Mouse (Mus musculus) lung, embryonic 16.5 days (tissue): Measurements from ENCODE around the gene Bbs12. TPM values are rescaled to one million over a fixed set of nuclear protein-coding genes. Genes with fewer than 3 reads are reported as not detected.

Source experiments
- ATAC-seq: fragments of 200-750 bp; cut with Nextera tagmentation; 2 replicates; pipeline ENCODE4 v1.8.0; 2017; ENCODE audit warnings: low read depth, mild to moderate bottlenecking, moderate library complexity
- H3K27ac ChIP-seq: fragments of 300-500 bp; sonication (generic); 2 replicates; pipeline ENCODE4 v1.5.1; 2014; ENCODE audit warnings: mild to moderate bottlenecking, control low read depth, low read length
- H3K27me3 ChIP-seq: fragments of 300-500 bp; sonication (generic); 2 replicates; pipeline ENCODE4 v1.6.1; 2014; ENCODE audit warnings: low read depth, low read length, mixed read lengths; ENCODE audit not compliant: control insufficient read depth, insufficient read depth
- H3K36me3 ChIP-seq: fragments of 300-500 bp; sonication (generic); 2 replicates; pipeline ENCODE4 v1.6.1; 2014; ENCODE audit warnings: low read length; ENCODE audit not compliant: control insufficient read depth, insufficient read depth
- H3K4me1 ChIP-seq: fragments of 300-500 bp; sonication (generic); replicated peaks from 2 replicates; pipeline ENCODE4 v1.6.1; 2014; ENCODE audit warnings: low read length, mixed read lengths; ENCODE audit not compliant: control insufficient read depth, insufficient read depth
- H3K4me2 ChIP-seq: fragments of 300-500 bp; sonication (generic); 2 replicates; pipeline ENCODE4 v1.6.1; 2014; ENCODE audit warnings: low read depth, low read length, control low read depth
- H3K4me3 ChIP-seq: fragments of 300-500 bp; sonication (generic); 2 replicates; pipeline ENCODE4 v1.5.1; 2014; ENCODE audit warnings: mild to moderate bottlenecking, low read length, control low read depth
- H3K9ac ChIP-seq: fragments of 300-500 bp; sonication (generic); 2 replicates; pipeline ENCODE4 v1.6.1; 2014; ENCODE audit warnings: low read length, control low read depth
- H3K9me3 ChIP-seq: fragments of 300-500 bp; sonication (generic); 2 replicates; pipeline ENCODE4 v1.6.1; 2016; ENCODE audit warnings: low read length; ENCODE audit not compliant: control insufficient read depth
- WGBS: fragments of 180-500 bp; shearing (Covaris S2); extraction: QIAGEN DNeasy Blood & Tissue Kit; methylation state at CpG from one replicate; pipeline ENCODE4 v1.1.7; 2014; 5-methylcytosine and 5-hydroxymethylcytosine counted together
- polyA plus RNA-seq: library from polyadenylated mRNA; unstranded; fragments of >200 nt; fragmentation: Nextera tagmentation; extraction: Ambion mirVana; gene quantifications from 2 replicates; pipeline ENCODE4 v1.2.1, GENCODE M21; 2015

Bbs12 gene
- polyA plus RNA-seq, result 6.9 and 7.2 TPM in 2 replicates

GRCm38 (mm10) chr3:37312370-37312941, at the start of gene Bbs12, which contains the start of gene Cetn4:
Gene Bbs12, plus strand, starts transcription at chr3:37312554.
Gene Cetn4, minus strand, starts transcription at chr3:37312708.
- Histone ChIP-seq H3K36me3 (no peaks in the 10 kb centered on the region), H3K9ac (peak within 1 kb of the TSS; percentile 90), H3K27ac (peak within 1 kb of the TSS; percentile 66), H3K9me3 (no peaks in the 10 kb centered on the region), H3K4me3 (peak within 1 kb of the TSS; percentile 77), H3K4me1 (0 out of 2 replicates have a peak, but pooled peaks cover 9% of the 10 kb centered on the region), H3K27me3 (no peaks in the 10 kb centered on the region), H3K4me2 (peak within 1 kb of the TSS; percentile 56)
- 0% methylated on average over 38 of the region's 54 CpGs for WGBS
- peak; percentile 99 for ATAC-seq

DNA sequence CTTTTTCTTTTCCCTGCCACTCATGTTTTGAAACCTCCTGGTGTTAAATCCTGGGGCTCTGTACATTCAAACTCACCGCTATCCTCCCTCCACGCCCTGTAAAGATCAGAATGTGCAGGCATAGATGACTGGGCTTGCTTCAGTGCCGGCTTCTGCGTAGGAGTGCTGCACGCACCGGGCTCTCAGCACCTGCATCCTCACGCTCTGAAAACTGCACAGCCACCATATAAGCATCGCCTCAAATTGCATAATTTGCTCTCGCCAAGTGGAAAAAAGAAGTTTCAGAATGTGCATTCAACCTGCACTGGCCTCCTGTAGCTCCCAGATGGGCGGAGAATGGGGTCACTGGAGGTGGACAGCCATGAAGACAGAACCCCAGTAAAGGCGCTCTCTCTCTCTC, 44.0 kb upstream of the Bbs12 start:
- no peaks in the 10 kb centered on the region for H3K4me1 ChIP-seq
- 80% methylated on average over 11 of the region's 11 CpGs for WGBS
- H3K9me3 ChIP-seq, result no peaks in the 10 kb centered on the region
- H3K9ac ChIP-seq, result no peak overlapping the region
- H3K4me3 ChIP-seq, result no peak overlapping the region
- no peak overlapping the region for H3K27ac ChIP-seq
- no peak overlapping the region for H3K4me2 ChIP-seq
- no peaks in the 10 kb centered on the region for H3K27me3 ChIP-seq
- no peak for ATAC-seq
- H3K36me3 ChIP-seq, result no peaks in the 10 kb centered on the region

DNA sequence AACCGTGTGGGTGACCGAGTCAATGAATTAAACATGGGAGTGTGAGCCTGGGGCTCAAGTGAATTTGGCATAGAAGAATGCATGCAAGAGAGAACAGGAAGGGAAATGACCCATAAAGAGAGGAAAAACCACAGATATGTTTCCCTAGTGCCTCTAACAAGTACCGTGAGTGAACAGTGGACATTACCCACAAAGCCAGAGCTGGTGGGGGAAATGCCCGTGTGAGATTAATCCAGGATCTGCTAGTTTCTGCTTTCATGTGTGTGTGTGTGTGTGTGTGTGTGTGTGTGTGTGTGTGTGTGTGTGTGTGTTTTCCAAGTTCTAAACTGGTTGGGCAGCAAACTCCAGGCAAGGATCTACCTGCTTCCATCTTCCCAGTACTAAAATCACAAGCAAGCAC, 42.4 kb upstream of the Bbs12 start:
- Histone ChIP-seq H3K27me3 (no peaks in the 10 kb centered on the region), H3K9me3 (no peaks in the 10 kb centered on the region), H3K4me1 (no peaks in the 10 kb centered on the region), H3K4me3 (no peak overlapping the region), H3K4me2 (no peak overlapping the region), H3K9ac (no peak overlapping the region), H3K27ac (no peak overlapping the region), H3K36me3 (no peaks in the 10 kb centered on the region)
- no peak for ATAC-seq
- WGBS, result 73% methylated on average over 4 of the region's 4 CpGs

DNA sequence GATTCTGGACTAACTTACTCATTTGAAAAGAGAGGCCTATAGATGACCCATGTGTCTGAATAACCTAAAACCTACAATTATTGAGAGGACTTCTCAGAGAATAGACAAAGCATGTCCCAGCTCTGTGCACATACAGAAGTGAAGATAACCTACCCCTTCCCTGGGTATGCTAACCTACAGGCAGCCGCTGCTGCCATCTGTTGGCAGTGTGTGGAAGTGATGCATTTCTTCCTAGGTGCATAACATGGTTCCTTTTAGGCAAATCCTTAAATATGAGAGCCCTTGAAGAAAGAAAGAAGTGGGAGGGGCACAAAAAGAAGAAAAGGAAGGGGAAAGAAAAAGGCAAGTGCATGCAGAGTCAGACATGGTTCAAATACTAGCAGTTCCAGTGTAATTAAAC, 41.1 kb upstream of the Bbs12 start:
- Histone ChIP-seq H3K27ac (no peak overlapping the region), H3K9me3 (no peaks in the 10 kb centered on the region), H3K4me1 (no peaks in the 10 kb centered on the region), H3K36me3 (no peaks in the 10 kb centered on the region), H3K9ac (no peak overlapping the region), H3K4me3 (no peak overlapping the region), H3K4me2 (no peak overlapping the region), H3K27me3 (no peaks in the 10 kb centered on the region)
- ATAC-seq, result no peak
- WGBS, result 8% methylated on average over 1 of the region's 1 CpGs

- no peak overlapping the region for H3K9ac ChIP-seq
- H3K27me3 ChIP-seq, result no peaks in the 10 kb centered on the region
- no peak overlapping the region for H3K27ac ChIP-seq
- 74% methylated on average over 7 of the region's 7 CpGs for WGBS
- H3K4me3 ChIP-seq, result no peak overlapping the region
- no peak overlapping the region for H3K4me2 ChIP-seq
- H3K36me3 ChIP-seq, result no peaks in the 10 kb centered on the region
- no peaks in the 10 kb centered on the region for H3K9me3 ChIP-seq
- no peaks in the 10 kb centered on the region for H3K4me1 ChIP-seq
- no peak for ATAC-seq
Measured at GRCm38 (mm10) chr3:37273092-37273491, 39.3 kb upstream of the Bbs12 start.

DNA sequence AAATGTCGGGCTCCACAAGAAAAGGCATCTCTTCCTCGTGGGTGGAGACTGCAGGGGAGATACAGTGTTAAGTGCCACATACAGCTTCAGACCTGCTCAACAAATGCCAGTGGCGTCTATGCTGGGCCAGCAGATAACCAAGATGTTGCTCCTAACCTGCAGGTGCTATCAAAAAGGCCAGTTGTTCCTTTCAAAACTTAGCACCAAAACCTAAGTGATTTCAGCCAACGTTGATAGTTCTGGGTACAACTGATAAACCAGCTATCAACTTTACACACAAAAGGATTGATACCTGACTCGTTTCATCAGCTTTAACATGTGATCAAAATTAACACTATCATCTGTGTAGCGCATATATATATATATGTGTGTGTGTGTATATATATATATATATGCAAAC, 37.7 kb upstream of the Bbs12 start:
- H3K4me1 ChIP-seq, result no peaks in the 10 kb centered on the region
- 64% methylated on average over 6 of the region's 6 CpGs for WGBS
- ATAC-seq, result no peak
- no peak overlapping the region for H3K27ac ChIP-seq
- H3K36me3 ChIP-seq, result no peaks in the 10 kb centered on the region
- H3K4me3 ChIP-seq, result no peak overlapping the region
- no peaks in the 10 kb centered on the region for H3K9me3 ChIP-seq
- no peak overlapping the region for H3K9ac ChIP-seq
- no peaks in the 10 kb centered on the region for H3K27me3 ChIP-seq
- no peak overlapping the region for H3K4me2 ChIP-seq

GRCm38 (mm10) chr3:37280221-37280620, 32.1 kb upstream of the Bbs12 start:
- ATAC-seq, result no peak
- Histone ChIP-seq H3K27ac (no peak overlapping the region), H3K36me3 (no peaks in the 10 kb centered on the region), H3K9me3 (no peaks in the 10 kb centered on the region), H3K4me1 (no peaks in the 10 kb centered on the region), H3K9ac (no peak overlapping the region), H3K4me3 (no peak overlapping the region), H3K27me3 (no peaks in the 10 kb centered on the region), H3K4me2 (no peak overlapping the region)
- 83% methylated on average over 1 of the region's 1 CpGs for WGBS

DNA sequence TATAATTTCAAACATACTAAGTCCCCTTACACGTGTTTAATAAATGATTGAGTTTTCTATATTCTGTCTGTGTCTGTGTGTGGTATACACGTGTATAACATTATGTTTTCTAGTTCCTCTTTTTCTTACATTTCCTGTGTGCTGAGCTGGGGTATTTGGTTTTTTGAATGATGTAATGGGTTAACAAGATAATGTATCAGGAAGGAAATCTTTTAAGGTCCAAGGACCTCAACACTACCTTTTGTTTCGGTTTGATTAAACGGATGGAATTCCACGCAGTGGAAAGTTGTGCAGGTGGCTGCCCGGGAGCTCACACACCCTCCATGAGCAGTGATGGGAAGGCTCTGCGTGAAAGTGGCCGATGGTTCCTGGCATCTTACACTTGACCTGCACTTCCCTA, 31.5 kb upstream of the Bbs12 start:
- Histone ChIP-seq H3K4me2 (no peak overlapping the region), H3K4me3 (no peak overlapping the region), H3K27me3 (no peaks in the 10 kb centered on the region), H3K36me3 (no peaks in the 10 kb centered on the region), H3K27ac (no peak overlapping the region), H3K4me1 (no peaks in the 10 kb centered on the region), H3K9me3 (no peaks in the 10 kb centered on the region), H3K9ac (no peak overlapping the region)
- 47% methylated on average over 8 of the region's 8 CpGs for WGBS
- ATAC-seq, result no peak

DNA sequence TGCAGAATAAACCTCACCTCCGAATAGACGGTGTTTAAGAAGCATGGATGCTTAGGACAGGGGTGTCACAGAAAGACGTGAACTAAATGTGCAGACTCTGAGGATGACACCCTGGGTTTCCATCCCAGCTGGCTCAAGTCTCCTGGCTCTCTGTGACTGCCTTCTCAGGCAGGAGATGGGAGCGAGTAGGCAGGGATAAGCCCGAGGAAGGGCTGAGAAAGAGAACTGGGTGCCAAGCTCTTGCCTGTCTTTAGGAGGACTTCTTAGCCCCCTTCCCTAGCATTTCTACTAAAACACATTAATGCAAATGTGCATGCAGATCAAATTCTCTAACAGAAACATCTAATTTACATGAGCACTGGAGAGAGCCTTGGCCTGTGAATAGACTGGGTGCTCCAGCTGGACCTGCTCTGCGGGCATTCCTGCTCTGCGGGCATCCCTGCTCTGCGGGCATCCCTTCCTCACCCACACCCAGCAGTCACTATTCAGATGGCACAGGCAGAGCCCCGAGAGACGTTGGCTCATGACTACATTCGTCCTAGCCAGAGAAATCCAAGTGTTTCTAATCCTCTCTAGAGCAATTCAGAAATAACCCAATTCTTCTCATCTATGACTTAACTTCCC, 29.9 kb upstream of the Bbs12 start:
- no peak for ATAC-seq
- Histone ChIP-seq H3K9ac (no peak overlapping the region), H3K4me1 (no peaks in the 10 kb centered on the region), H3K9me3 (no peaks in the 10 kb centered on the region), H3K36me3 (no peaks in the 10 kb centered on the region), H3K27me3 (no peaks in the 10 kb centered on the region), H3K27ac (no peak overlapping the region), H3K4me3 (no peak overlapping the region), H3K4me2 (no peak overlapping the region)
- 79% methylated on average over 11 of the region's 11 CpGs for WGBS
